Mouse (Mus musculus) liver, embryonic 14.5 days (tissue): ENCODE data around the gene Ube3c. TPM values are rescaled to one million over a fixed set of nuclear protein-coding genes. Genes with fewer than 3 reads are reported as not detected.

ENCODE experiments used
- ATAC-seq: fragments of 200-750 bp; cut with Nextera tagmentation; 2 replicates; pipeline ENCODE4 v1.8.0; 2017; ENCODE audit warnings: moderate number of reproducible peaks, mild to moderate bottlenecking, moderate library complexity; ENCODE audit not compliant: insufficient read depth
- DNase-seq, 3 experiments: peaks; one replicate each; pipeline ENCODE4 v3.0.0-alpha.2; 2012 to 2013; ENCODE audit warnings: low read depth in 3 of 3, low spot score in 3 of 3
- H3K27ac ChIP-seq: fragments of 300-500 bp; sonication (generic); 2 replicates; pipeline ENCODE4 v1.5.1; 2014; ENCODE audit warnings: moderate library complexity, mild to moderate bottlenecking, control low read depth, inconsistent platforms
- H3K27me3 ChIP-seq: fragments of 300-500 bp; sonication (generic); 2 replicates; pipeline ENCODE4 v1.6.1; 2014; ENCODE audit warnings: mild to moderate bottlenecking, low read length, moderate library complexity; ENCODE audit not compliant: control insufficient read depth, insufficient read depth
- H3K36me3 ChIP-seq: fragments of 300-500 bp; sonication (generic); replicated peaks from 2 replicates; pipeline ENCODE4 v1.6.1; 2014; ENCODE audit warnings: low read depth; ENCODE audit not compliant: control insufficient read depth, insufficient read depth
- H3K4me1 ChIP-seq, 2 experiments: fragments of 200-500 bp in 1 of 2; fragments of 300-500 bp in 1 of 2; sonication (generic) in 1 of 2; replicated peaks; 2 replicates each; pipeline ENCODE4 v1.6.1; 2012 to 2014; ENCODE audit warnings: antibody characterized with exemption in 1 of 2, inconsistent platforms in 1 of 2, low read length in 1 of 2; ENCODE audit not compliant: control insufficient read depth in 2 of 2, insufficient read depth in 2 of 2
- H3K4me2 ChIP-seq: fragments of 300-500 bp; sonication (generic); 2 replicates; pipeline ENCODE4 v1.6.1; 2014; ENCODE audit warnings: low read depth, mild to moderate bottlenecking, control low read depth, moderate library complexity
- H3K4me3 ChIP-seq, 2 experiments: fragments of 200-500 bp in 1 of 2; fragments of 300-500 bp in 1 of 2; sonication (generic) in 1 of 2; 2 replicates each; pipeline ENCODE4 v1.5.1; 2012 to 2014; ENCODE audit warnings: low read depth in 2 of 2, low read length in 2 of 2, mild to moderate bottlenecking in 2 of 2, control low read depth in 1 of 2, inconsistent platforms in 1 of 2, moderate library complexity in 1 of 2; ENCODE audit not compliant: insufficient read depth in 1 of 2
- H3K9ac ChIP-seq: fragments of 300-500 bp; sonication (generic); replicated peaks from 2 replicates; pipeline ENCODE4 v1.6.1; 2014; ENCODE audit warnings: mild to moderate bottlenecking, control low read depth, moderate library complexity
- H3K9me3 ChIP-seq: fragments of 300-500 bp; sonication (generic); 2 replicates; pipeline ENCODE4 v1.6.1; 2016; ENCODE audit warnings: low read length, mixed read lengths; ENCODE audit not compliant: control insufficient read depth
- CTCF ChIP-seq: IDR thresholded peaks from 2 replicates; pipeline ENCODE4 v1.5.1; 2016; ENCODE audit warnings: antibody characterized with exemption, low read depth, control low read depth
- EP300 ChIP-seq: IDR thresholded peaks from 2 replicates; pipeline ENCODE4 v1.6.1; 2016; ENCODE audit warnings: antibody characterized with exemption, low read depth
- WGBS: fragments of 180-500 bp; shearing (Covaris S2); extraction: QIAGEN DNeasy Blood & Tissue Kit; methylation state at CpG from one replicate; pipeline ENCODE4 v1.1.7; 2014; ENCODE audit not compliant: insufficient replicate concordance; 5-methylcytosine and 5-hydroxymethylcytosine counted together
- polyA plus RNA-seq, 2 experiments: library from polyadenylated mRNA; depleted of rRNA in 1 of 2; stranded (reverse) in 1 of 2; unstranded in 1 of 2; fragments of >200 nt; fragmentation: Nextera tagmentation in 1 of 2; extraction: Ambion mirVana in 1 of 2; gene quantifications; 2 replicates each; pipeline versions ENCODE4 v1.2.1 to v1.2.3; 2012 to 2014

Ube3c gene
- polyA plus RNA-seq, 2 experiments = 7.8 to 14.3 TPM

- 0 out of 2 replicates have a peak, but pooled peaks have one; percentile 36 for TF ChIP-seq EP300
- TF ChIP-seq CTCF = no peak
- Histone ChIP-seq H3K27me3 (no peaks in the 10 kb centered on the region), H3K27ac (no peak overlapping the region), H3K36me3 (peaks cover 4% of the 10 kb centered on the region; the same call in 1 of the 2 replicates), H3K4me2 (peak overlapping the region; percentile 27), H3K9ac (no peak overlapping the region; the same call in 1 of the 2 replicates), H3K4me3 (no peak overlapping the region), H3K9me3 (no peaks in the 10 kb centered on the region), H3K4me1 (peaks cover 11% of the 10 kb centered on the region in 2 experiments)
- peak; percentile 77 for ATAC-seq
- peak in 2 of 3 experiments; percentile 10 to 35 for DNase-seq
- 23% methylated on average over 10 of the region's 10 CpGs for WGBS
Observed at GRCm38 (mm10) chr5:29625610-29626009, 56.6 kb downstream of the Ube3c start.

- WGBS = 70% methylated on average over 2 of the region's 2 CpGs
- Histone ChIP-seq H3K27me3 (no peaks in the 10 kb centered on the region), H3K9me3 (no peaks in the 10 kb centered on the region)
Observed at GRCm38 (mm10) chr5:29629941-29630340, 60.9 kb downstream of the Ube3c start.

GRCm38 (mm10) chr5:29631711-29632110, 62.7 kb downstream of the Ube3c start:
- no peaks in the 10 kb centered on the region for H3K9me3 ChIP-seq
- no peak for DNase-seq
- H3K27ac ChIP-seq = no peak overlapping the region
- TF ChIP-seq EP300 (no peak), CTCF (no peak)
- peaks cover 3 to 4% of the 10 kb centered on the region in 2 experiments for H3K4me1 ChIP-seq
- H3K27me3 ChIP-seq = no peaks in the 10 kb centered on the region
- H3K4me3 ChIP-seq = no peak overlapping the region
- 74% methylated on average over 3 of the region's 3 CpGs for WGBS
- no peak overlapping the region for H3K9ac ChIP-seq
- peaks cover 14% of the 10 kb centered on the region for H3K36me3 ChIP-seq
- no peak for ATAC-seq
- H3K4me2 ChIP-seq = no peak overlapping the region

More at GRCm38 (mm10) chr5:29629941-29630340, 60.9 kb downstream of the Ube3c start:
- Histone ChIP-seq H3K36me3 (peaks cover 13% of the 10 kb centered on the region), H3K4me3 (no peak overlapping the region), H3K4me1 (peaks cover 10 to 11% of the 10 kb centered on the region in 2 experiments), H3K9ac (no peak overlapping the region), H3K4me2 (no peak overlapping the region), H3K27ac (no peak overlapping the region)
- no peak for ATAC-seq
- DNase-seq = no peak
- TF ChIP-seq EP300 = no peak
- TF ChIP-seq CTCF = no peak

GRCm38 (mm10) chr5:29636298-29636697, 67.3 kb downstream of the Ube3c start:
- peak; percentile 77; the same call in 1 of the 2 replicates for ATAC-seq

GRCm38 (mm10) chr5:29636884-29637283, 67.8 kb downstream of the Ube3c start:
- no peak for DNase-seq

More at GRCm38 (mm10) chr5:29636298-29636697, 67.3 kb downstream of the Ube3c start:
- H3K9ac ChIP-seq = peak overlapping the region; percentile 34
- H3K27me3 ChIP-seq = no peaks in the 10 kb centered on the region
- peaks cover 4% of the 10 kb centered on the region in 2 experiments for H3K4me1 ChIP-seq
- no peaks in the 10 kb centered on the region for H3K9me3 ChIP-seq
- TF ChIP-seq CTCF (peak; percentile 11; the same call in 1 of the 2 replicates), EP300 (peak; percentile 33; the same call in 1 of the 2 replicates)
- H3K27ac ChIP-seq = peak overlapping the region; percentile 42
- no peak overlapping the region for H3K4me3 ChIP-seq
- peak; percentile 35 to 43 (median 42) for DNase-seq
- peak overlapping the region; percentile 20 for H3K4me2 ChIP-seq
- peaks cover 25% of the 10 kb centered on the region for H3K36me3 ChIP-seq

More at GRCm38 (mm10) chr5:29636884-29637283, 67.8 kb downstream of the Ube3c start:
- Histone ChIP-seq H3K4me1 (peaks cover 4% of the 10 kb centered on the region in 2 experiments), H3K4me2 (no peak overlapping the region), H3K9me3 (no peaks in the 10 kb centered on the region), H3K27ac (peak overlapping the region; percentile 42), H3K4me3 (no peak overlapping the region), H3K27me3 (no peaks in the 10 kb centered on the region), H3K9ac (peak overlapping the region; percentile 34), H3K36me3 (peaks cover 22% of the 10 kb centered on the region)
- ATAC-seq = peak; percentile 48; the same call in 1 of the 2 replicates
- TF ChIP-seq CTCF = peak; percentile 18; the same call in 1 of the 2 replicates
- no peak for TF ChIP-seq EP300
